Mouse (Mus musculus): Measurements from ENCODE around the gene E130218I03Rik. TPM values are rescaled to one million over a fixed set of nuclear protein-coding genes. Genes with fewer than 3 reads are reported as not detected.
A peak's percentile ranks its signal among the peaks of the same experiment; 100 is the strongest.
"Not testable (repeated sequence)": the region's sequence is repeated elsewhere in the genome, so short reads cannot be mapped to it uniquely, and the experiment has no call there.

Gene E130218I03Rik
- total RNA-seq, 1 experiment: 1.6 TPM

- DNase-seq (ENCODE audit: low read depth, low spot score): no peak
- Histone ChIP-seq H3K36me3 (ENCODE audit: control insufficient read depth, insufficient read depth, low read length, poor library complexity, severe bottlenecking) (no peaks in the 10 kb centered on the region), H3K9ac (ENCODE audit: insufficient read depth, low read depth, low read length, poor library complexity, severe bottlenecking) (no peak overlapping the region), H3K27ac (ENCODE audit: insufficient read depth, low read depth, low read length, poor library complexity, severe bottlenecking) (no peak overlapping the region), H3K9me3 (ENCODE audit: control insufficient read depth, insufficient read depth, low read depth, low read length) (no peaks in the 10 kb centered on the region), H3K4me1 (ENCODE audit: control insufficient read depth in 2 of 2, insufficient read depth in 2 of 2, low read length in 2 of 2, poor library complexity in 1 of 2) (peaks cover 2 to 7% of the 10 kb centered on the region in 2 experiments; a peak in 1 of 4 replicates), H3K4me3 (ENCODE audit: insufficient read depth in 1 of 2, low read depth in 1 of 2, low read length in 2 of 2, poor library complexity in 1 of 2, severe bottlenecking in 1 of 2) (no peak overlapping the region)
- no peak for TF ChIP-seq ZC3H11A (IDR thresholded peaks at IDR 0.05; ENCODE audit: borderline replicate concordance, low read depth, low read length)
- no peak for TF ChIP-seq CHD2 (IDR thresholded peaks at IDR 0.05; ENCODE audit: low read depth, low read length)
- TF ChIP-seq HCFC1 (IDR thresholded peaks at IDR 0.05; ENCODE audit: borderline replicate concordance, insufficient read depth, low read length): no peak
- no peak for TF ChIP-seq ZNF384 (IDR thresholded peaks at IDR 0.05; ENCODE audit: low read depth, low read length)
- no peak for TF ChIP-seq MAFK (IDR thresholded peaks at IDR 0.05; ENCODE audit: insufficient read depth, low read depth, low read length)
- in situ Hi-C loops (cut with MboI; ENCODE audit: low sequenced_read_pairs in 2 of 2, unreplicated experiment in 2 of 2): no loop called here
Observed at GRCm38 (mm10) chr4:134265860-134266585, 22.6 kb downstream of the E130218I03Rik start.

DNA sequence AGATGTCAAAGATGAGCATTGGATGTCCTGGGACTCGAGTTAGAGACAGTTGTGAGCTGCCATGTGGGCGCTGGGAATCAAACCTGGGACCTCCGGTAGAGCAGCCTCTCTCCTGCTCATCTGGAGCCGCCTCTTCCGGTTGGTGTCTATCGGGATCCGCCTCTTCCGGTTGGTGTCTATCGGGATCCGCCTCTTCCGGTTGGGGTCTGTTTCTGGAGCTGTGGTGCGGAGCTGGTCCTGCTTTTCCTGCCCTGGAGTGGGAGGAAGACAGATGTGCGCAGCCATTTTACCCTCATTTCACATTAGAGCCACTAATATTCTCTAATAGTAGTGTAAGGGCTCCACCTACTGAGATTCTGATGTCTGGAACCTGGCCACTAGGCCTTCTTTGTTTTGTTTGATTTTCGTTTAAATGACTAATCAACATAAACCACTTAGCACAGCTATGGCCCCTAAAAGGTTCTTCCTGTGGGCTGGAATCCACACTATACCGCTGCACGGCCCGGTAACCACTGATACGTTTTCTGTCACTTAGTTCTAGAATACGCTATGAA is 24.7 kb downstream of the E130218I03Rik start:
- no peak; the same call in 1 of the 2 replicates for TF ChIP-seq HCFC1 (IDR thresholded peaks at IDR 0.05; ENCODE audit: borderline replicate concordance, insufficient read depth, low read length)
- TF ChIP-seq ZC3H11A (IDR thresholded peaks at IDR 0.05; ENCODE audit: borderline replicate concordance, low read depth, low read length): no peak
- no peak for TF ChIP-seq CHD2 (IDR thresholded peaks at IDR 0.05; ENCODE audit: low read depth, low read length)
- TF ChIP-seq ZNF384 (IDR thresholded peaks at IDR 0.05; ENCODE audit: low read depth, low read length): no peak
- no peak for TF ChIP-seq MAFK (IDR thresholded peaks at IDR 0.05; ENCODE audit: insufficient read depth, low read depth, low read length)
- H3K27ac ChIP-seq (ENCODE audit: insufficient read depth, low read depth, low read length, poor library complexity, severe bottlenecking): no peak overlapping the region; the same call in 1 of the 2 replicates
- H3K9me3 ChIP-seq (ENCODE audit: control insufficient read depth, insufficient read depth, low read depth, low read length): no peaks in the 10 kb centered on the region
- H3K9ac ChIP-seq (ENCODE audit: insufficient read depth, low read depth, low read length, poor library complexity, severe bottlenecking): peak overlapping the region; percentile 55; the same call in 1 of the 2 replicates
- H3K4me1 ChIP-seq (ENCODE audit: control insufficient read depth in 2 of 2, insufficient read depth in 2 of 2, low read length in 2 of 2, poor library complexity in 1 of 2): peaks cover 2 to 7% of the 10 kb centered on the region in 2 experiments; a peak in 1 of 4 replicates
- H3K36me3 ChIP-seq (ENCODE audit: control insufficient read depth, insufficient read depth, low read length, poor library complexity, severe bottlenecking): no peaks in the 10 kb centered on the region
- DNase-seq (ENCODE audit: low read depth, low spot score): no peak
- in situ Hi-C loops (cut with MboI; ENCODE audit: low sequenced_read_pairs in 2 of 2, unreplicated experiment in 2 of 2): no loop called here
- peak overlapping the region; percentile 35 to 53 for H3K4me3 ChIP-seq (ENCODE audit: insufficient read depth in 1 of 2, low read depth in 1 of 2, low read length in 2 of 2, poor library complexity in 1 of 2, severe bottlenecking in 1 of 2)

DNA sequence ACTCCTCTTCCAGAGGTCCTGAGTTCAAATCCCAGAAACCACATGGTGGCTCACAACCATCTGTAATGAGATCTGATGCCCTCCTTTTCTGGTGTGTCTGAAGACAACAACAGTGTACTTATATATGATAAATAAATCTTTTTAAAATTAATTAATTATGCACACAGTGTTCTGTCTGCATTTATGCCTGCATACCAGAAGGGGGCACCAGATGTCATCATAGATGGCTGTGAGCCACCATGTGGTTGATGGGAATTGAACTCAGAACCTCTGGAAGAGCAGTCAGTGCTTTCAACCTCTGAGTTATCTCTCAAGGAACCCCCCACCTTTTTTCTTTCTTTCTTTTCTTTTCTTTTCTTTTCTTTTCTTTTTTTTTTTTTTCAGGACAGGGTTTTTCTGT is 26.2 kb downstream of the E130218I03Rik start:
- H3K27ac ChIP-seq (ENCODE audit: insufficient read depth, low read depth, low read length, poor library complexity, severe bottlenecking); H3K4me3 ChIP-seq (ENCODE audit: insufficient read depth in 1 of 2, low read depth in 1 of 2, low read length in 2 of 2, poor library complexity in 1 of 2, severe bottlenecking in 1 of 2); H3K9ac ChIP-seq (ENCODE audit: insufficient read depth, low read depth, low read length, poor library complexity, severe bottlenecking); DNase-seq (ENCODE audit: low read depth, low spot score); H3K4me1 ChIP-seq (ENCODE audit: control insufficient read depth in 2 of 2, insufficient read depth in 2 of 2, low read length in 2 of 2, poor library complexity in 1 of 2); H3K9me3 ChIP-seq (ENCODE audit: control insufficient read depth, insufficient read depth, low read depth, low read length); in situ Hi-C loops (cut with MboI; ENCODE audit: low sequenced_read_pairs in 2 of 2, unreplicated experiment in 2 of 2); H3K36me3 ChIP-seq (ENCODE audit: control insufficient read depth, insufficient read depth, low read length, poor library complexity, severe bottlenecking): not testable (repeated sequence)

DNA sequence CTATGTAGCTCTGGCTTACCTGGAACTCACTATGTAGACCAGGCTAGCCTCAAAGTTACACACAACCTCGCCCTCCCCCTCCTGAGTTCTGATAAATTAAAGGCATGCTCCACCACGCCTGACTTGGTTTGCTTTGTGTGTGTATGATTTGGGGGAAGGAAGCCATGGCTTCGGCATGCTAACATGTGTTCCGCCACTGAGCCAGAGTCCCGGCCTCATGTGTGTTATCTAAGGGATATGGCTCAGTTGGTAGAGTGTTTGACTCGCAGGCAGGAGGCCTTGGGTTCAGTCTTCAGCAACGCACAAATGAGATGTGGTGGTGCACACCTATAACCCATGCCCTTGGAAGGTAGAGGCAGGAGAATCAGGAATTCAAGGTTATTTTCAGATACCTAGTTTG is 28.5 kb downstream of the E130218I03Rik start:
- no peak overlapping the region for H3K9ac ChIP-seq (ENCODE audit: insufficient read depth, low read depth, low read length, poor library complexity, severe bottlenecking)
- no peak overlapping the region for H3K27ac ChIP-seq (ENCODE audit: insufficient read depth, low read depth, low read length, poor library complexity, severe bottlenecking)
- H3K4me3 ChIP-seq (ENCODE audit: insufficient read depth in 1 of 2, low read depth in 1 of 2, low read length in 2 of 2, poor library complexity in 1 of 2, severe bottlenecking in 1 of 2): no peak overlapping the region
- no peak for DNase-seq (ENCODE audit: low read depth, low spot score)
- H3K9me3 ChIP-seq (ENCODE audit: control insufficient read depth, insufficient read depth, low read depth, low read length): no peaks in the 10 kb centered on the region
- in situ Hi-C loops (cut with MboI; ENCODE audit: low sequenced_read_pairs in 2 of 2, unreplicated experiment in 2 of 2): no loop called here
- TF ChIP-seq CHD2 (IDR thresholded peaks at IDR 0.05; ENCODE audit: low read depth, low read length): no peak
- no peak for TF ChIP-seq MAFK (IDR thresholded peaks at IDR 0.05; ENCODE audit: insufficient read depth, low read depth, low read length)
- TF ChIP-seq ZC3H11A (IDR thresholded peaks at IDR 0.05; ENCODE audit: borderline replicate concordance, low read depth, low read length): no peak
- TF ChIP-seq HCFC1 (IDR thresholded peaks at IDR 0.05; ENCODE audit: borderline replicate concordance, insufficient read depth, low read length): no peak
- no peak for TF ChIP-seq ZNF384 (IDR thresholded peaks at IDR 0.05; ENCODE audit: low read depth, low read length)
- H3K4me1 ChIP-seq (ENCODE audit: control insufficient read depth in 2 of 2, insufficient read depth in 2 of 2, low read length in 2 of 2, poor library complexity in 1 of 2): peaks cover 0 to 4% of the 10 kb centered on the region in 2 experiments; a peak in 3 of 4 replicates
- H3K36me3 ChIP-seq (ENCODE audit: control insufficient read depth, insufficient read depth, low read length, poor library complexity, severe bottlenecking): no peaks in the 10 kb centered on the region; the same call in 1 of the 2 replicates
